Mouse (Mus musculus) adrenal gland, postnatal 25 days (tissue): ENCODE measurements at regions not wholly inside any gene's neighbourhood (a gene's known extent, or its start where the extent isn't known, plus 50 kb on each side); places are given as distances from the start of the nearest gene placed in this dataset.

Experiments used
- DNase-seq: peaks from one replicate; pipeline ENCODE4 v3.0.0; 2021; ENCODE audit warnings: mixed read lengths

DNA sequence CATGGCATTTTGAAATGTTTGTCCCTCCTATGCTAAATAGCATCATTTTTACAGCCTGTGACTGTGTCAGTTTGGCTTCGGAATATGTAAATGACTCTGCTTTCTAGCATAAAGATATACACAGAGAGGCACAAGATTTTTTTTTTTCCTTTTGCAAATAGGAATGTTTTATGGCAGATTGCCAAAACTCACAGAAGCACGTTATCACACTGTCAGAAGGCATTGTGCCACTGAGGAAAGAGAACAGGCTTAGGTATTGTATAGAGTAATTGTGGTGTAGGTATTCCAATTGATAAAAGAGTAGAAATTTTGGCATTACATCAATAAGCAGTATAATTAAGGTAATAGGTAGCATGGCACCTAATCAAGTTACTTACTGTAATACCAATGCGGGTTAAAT is 988.5 kb upstream of the Tenm2 start:
- no peak for DNase-seq

DNA sequence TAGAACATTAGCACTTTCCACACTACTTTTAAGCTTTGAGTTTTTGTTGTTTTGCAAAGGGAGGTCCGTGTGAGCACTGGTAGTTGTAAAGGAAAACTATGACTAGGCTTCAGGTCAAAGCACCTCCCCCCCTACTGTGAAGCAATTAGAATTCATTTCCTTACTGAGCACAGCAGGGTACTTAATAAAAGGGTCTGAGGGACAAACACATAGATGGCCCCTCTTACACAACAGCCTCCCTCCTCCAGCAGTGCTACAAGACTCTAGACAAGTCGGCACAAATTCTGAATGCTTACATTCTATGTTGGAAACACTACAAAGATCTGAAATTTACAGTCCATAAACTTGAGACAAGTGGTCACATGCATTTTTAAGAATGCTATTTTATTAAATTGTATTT is 967.6 kb upstream of the Tenm2 start:
- no peak for DNase-seq

DNA sequence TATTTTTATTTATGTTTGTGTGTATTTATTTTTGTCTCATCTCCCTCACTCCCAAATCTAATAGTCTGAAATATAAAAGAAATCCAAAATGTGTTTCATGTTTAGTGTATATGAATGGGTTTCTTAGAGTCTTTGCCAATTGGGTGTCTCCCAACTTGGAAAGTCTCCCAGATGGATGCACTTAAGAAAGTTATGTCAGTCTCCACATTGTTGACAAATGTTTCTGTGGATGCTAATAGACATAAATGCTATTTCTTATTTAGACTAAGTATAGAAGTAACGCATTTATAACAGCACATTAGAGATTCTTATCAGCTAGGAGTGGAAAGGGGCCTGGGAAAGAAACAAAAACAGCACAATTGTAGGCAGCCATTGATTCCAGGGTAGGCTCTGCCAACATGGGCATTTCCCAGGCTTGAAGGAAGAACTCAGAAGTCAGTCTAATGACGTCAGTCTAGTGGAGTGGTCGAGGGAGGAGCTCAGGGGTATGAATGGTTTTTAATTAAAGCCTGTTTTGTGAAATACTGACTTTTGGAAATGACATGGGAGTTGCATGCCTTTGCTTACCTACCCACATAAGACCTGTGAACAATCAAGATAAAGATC is 965.5 kb upstream of the Tenm2 start:
- DNase-seq = no peak

DNA sequence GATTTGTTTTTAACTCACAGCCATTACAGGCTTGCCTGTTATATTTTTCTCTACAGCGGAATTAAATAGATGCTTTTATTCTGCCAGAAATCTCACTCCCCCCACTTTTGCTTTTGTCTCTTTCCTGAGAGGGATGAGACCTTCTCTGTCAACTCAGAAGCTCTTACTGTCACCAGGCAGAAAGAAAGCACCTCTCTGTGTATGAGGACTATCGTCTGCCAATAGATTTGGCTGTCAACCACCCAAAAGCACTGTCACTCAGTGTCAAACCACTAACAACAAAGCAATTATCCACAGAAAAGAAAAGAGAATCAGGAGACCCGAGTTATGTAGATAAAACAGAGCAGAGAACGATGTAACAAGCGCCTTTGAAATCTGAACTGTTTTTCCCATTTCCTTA is 958.0 kb upstream of the Tenm2 start:
- DNase-seq = no peak

DNA sequence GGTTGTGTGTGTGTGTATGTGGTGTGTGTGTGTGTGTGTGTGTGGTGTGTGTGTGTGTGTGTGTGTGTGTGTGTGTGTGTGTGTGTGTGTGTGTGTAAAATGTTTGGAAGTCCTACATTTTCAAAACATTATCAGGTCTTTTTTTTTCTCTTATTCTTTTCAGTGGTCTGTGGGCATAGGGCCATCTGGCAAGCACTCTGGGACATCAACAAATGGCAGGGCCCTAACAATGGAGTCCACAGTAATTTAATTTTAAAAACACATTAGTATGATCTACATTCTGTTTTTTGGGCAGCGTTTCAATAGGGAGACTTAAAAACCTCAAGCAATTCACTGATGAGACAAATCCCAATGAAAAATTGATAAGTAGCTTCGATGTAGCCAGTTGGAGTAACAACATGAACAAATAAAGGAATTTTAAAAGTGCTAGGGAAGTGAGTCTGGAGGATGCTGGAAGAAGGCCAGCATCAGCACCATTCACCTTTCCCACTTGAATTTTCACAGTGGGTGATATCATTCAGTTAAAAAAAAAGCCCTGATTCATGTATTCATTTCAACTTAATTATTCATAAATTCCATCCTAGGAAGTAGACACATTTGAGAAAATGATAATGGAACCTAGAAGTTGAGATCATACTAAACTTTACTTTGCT is 956.3 kb upstream of the Tenm2 start:
- DNase-seq = no peak

DNA sequence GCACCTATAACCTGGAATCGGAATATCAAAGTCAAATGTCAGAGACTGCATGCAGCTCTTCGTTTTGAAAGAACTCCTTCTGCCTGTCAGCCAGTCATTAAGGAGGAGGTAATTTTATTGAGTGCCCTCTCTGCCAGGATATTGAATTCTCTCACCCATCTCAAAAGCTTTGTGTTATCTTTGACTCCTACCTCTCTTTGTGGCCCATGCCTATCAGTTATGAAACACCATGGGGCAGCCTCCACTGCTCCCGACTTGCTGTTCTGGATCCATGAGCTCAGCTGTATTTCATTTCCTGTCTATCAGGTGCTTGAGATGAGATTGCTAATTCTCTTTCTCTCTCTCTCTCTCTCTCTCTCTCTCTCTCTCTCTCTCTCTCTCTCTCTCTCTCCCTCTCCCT is 955.7 kb upstream of the Tenm2 start:
- no peak for DNase-seq

DNA sequence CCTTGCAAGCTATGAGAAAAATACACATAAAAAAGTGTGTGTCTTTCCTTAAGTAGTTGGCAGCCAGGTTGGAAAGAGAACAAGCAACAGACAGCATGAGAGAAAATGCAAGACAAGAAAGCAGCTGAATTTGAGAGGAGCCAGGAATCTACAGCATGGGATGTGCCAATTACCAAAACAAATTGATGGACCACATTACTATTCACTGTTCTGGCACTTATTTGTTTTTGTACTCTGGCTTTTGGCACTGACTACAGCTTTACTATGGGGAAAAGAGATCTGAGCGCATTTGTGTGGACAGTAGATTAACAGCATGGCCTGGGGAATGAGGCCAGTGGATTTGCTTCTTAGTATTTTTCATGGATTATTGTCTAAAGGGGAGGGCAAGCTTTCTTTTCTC is 935.0 kb upstream of the Tenm2 start:
- no peak for DNase-seq

DNA sequence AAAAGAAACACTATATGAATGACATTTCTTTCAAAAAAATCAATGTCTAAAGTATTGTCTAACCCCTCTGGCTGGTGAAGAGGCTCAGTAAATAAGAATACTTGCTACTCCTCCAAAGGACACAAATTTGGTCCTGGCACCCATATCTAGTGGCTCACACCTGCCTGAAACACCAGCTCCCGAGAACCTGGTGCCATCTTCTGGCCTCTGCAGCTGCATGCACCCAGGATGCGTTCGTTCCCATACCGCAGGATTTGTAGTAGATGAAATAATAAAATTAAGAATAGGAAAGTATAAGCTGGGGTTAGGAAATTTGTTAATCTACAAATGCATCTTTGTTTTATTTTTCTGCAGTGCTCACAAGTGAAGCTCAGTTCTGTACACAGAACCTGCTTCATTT is 922.5 kb upstream of the Tenm2 start:
- DNase-seq = no peak

DNA sequence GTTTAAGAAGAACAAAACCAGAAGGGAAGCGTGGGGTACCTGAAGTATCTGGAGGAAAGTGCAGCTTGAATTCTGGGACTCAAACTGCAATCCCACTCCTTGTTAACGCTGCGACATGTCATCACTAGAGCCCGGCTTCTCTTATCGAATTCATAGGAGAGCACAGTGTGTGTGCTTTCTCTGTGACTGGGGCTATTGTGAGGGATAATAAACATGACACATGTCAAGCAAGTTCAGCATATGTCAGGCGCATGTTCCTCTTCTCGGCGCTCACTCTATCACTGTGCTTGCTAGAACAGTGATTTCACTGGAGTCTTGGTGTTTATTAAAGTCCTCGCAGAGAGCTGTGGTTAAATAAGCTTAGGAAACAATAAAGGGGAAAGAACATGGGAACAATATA is 921.2 kb upstream of the Tenm2 start:
- DNase-seq = no peak

DNA sequence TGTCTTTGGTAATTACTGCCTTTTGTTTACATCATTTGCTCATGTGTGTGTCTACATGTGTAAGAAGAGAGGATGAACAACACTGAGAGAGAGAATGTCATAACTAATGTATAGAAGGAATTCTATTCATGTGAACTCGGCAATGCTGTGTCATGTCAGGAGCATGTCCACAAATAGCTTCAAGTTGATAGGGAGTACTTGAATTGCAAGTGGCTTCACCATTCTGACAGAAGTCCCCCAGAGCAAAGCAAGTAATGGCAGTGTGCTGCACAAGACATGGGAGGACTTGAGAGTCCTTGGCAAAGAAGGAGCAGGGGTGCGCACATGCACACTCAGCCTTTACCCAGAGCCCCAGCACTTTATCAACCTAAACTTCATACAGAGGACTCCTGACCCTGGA is 919.9 kb upstream of the Tenm2 start:
- no peak for DNase-seq

DNA sequence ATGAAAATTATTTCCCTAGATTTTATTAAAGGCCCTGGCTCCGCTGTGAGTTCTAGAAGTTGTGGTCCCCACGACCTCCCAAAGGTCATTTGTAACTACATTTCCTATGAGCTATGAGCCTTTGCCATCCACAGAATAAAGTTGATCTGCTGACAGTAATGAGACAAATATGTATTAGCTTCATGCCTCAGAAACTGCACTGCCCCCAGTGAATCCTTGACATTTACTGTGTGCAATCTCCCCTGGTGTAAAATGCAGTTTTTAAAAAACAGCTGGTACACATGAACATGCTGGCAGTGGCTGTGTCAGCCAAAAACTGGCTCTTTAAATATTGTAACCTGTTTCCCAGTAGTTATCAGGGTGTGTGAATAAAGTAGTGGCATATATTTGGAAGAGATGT is 907.7 kb upstream of the Tenm2 start:
- DNase-seq = peak; percentile 1

DNA sequence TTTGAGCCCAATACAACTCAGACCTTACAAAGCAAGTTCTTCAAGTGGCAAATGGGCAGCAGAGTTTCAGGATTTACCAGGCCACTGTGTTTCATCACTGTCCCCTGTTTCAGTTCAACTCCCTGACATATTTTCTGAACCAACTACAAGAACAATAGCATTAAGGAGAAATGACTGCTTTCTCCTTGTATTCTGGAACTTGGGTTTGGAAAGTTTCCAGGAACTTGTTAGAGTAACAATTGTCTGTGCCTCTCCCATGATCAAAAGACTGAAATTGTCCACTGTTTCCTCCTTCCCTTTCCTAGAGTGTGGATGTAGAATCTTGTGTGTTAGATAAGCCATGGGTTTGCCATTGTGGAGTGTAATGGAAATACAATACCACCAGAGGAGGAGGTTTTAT is 893.1 kb upstream of the Tenm2 start:
- no peak for DNase-seq

DNA sequence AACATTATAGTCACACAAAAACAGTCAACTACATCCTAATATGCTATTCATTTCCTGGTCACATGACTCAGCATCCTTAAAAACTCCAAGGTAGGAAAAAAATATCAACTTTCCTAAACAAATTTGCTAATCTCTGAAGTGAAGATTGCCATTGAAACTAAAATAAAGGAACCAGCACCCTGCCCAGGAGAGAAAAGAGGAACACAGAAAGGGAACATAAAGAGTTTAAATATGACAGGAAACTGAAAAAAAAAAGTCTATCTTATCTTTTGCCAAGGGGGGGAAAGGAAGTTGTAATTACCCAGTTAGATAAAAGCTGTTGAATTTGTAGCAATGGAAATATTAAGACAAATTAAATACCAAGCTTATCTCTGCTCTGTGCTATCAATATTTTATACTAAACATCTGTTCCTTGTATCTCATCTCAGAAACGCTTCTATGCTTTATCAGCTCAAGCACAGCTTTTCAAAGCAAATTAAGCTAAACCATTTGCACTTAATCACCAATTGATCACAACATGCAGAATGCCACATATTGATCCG is 888.1 kb upstream of the Tenm2 start:
- DNase-seq = no peak

DNA sequence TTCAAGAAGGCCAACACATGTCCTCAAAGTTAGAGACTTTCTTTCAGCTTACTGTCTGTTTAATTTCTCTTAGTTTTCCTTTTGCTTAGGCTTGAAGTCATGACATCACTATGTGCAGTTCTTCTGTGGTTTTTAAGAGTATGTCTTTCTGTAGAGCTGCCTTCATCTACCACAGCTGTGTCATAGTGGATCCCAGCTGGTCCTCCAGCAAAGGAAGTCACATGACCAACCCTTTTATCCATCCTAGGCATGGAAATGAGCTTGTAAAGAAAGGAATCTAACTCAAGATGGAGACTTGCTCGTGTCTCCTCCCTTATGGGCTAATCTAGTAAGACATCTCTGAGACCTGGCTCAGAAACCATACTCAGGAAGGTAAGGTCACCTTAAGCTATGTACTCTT is 886.7 kb upstream of the Tenm2 start:
- DNase-seq = no peak

DNA sequence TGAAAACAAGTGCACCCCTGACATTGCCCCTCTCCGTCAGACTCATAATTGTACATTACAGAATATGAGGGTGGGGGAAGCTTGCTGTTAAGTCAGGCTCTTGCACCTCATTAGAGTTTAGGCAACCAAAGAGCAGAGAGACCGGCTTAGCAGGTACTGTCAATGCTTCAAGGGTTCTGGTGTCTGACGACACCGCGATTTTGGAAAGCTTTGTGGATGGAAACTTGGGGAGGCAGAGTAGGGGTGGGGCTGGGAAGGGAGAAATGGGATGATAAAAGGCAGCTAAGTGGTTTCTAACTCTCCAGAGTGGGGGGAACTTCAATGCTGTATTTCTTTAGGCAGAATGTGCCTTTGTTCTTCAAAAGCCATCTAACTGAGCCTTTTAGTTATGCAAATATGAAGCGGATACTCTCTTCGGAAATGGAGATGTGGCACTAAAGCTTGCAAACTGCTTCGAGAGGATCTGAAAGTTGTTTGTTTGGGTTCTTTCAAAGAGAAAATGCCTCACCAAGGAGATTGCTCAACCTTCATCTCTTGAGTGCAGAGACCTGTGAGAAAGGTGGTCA is 885.4 kb upstream of the Tenm2 start:
- DNase-seq = no peak

DNA sequence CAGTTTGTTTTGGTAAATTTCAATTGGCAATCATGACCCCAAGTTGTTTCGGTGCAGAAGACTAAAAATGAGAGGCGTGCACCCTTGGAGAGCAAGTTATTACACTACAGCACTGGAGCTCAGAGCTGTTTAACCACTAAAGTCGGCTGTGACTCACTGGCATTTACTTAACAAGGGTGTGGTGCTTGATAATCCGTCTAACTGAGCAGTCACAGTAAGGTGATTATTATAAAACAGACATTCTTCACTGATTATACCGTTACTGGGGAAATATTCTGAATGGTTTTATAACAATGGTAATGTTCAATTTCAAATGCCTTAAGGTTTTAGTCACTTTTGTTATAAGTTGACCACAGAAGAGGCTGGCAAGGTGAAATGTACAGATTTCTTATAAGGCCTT is 882.0 kb upstream of the Tenm2 start:
- DNase-seq = no peak

DNA sequence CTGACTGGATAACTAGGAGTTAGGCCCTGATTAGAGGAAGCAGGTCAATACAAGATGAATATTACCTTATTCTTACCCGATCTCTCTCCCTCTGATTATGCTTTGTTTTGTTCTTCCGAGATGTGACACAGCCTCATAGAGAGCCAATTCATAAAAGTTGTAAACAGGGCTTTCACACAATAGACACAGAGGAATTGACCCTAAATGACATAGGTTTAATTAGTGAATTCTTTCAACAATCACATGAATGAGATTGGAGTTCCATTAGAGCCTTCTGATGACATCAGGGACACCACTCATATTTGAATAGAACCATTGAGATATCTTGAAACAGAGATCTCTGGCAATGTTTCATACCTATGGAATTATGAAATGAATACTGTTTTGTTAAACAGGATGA is 856.4 kb upstream of the Tenm2 start:
- no peak for DNase-seq

DNA sequence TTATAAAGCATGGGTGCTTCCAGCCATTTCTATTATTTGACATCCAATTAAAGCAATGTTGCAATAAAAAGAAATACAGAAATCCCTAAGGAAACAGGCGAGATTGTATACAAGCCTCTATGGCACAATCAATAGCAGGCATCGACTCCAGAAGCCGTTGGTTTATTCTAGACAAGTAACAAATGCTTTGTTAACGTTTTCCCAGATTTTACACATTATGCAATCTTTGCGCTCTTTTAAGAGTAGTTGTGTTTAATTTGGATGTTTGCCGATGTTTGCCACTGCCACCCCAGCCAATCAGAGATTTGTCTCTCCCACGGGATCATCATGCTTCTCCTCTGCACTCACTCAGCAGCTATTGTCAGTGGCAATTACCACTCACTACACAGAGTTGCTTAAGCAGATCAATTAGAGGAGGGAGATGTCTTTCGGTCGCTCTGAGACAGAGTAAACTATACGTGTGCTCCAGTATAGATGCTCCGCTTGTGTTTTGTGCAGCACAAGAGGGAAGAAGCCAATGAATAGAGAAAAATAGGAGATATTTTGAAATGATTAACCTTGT is 839.5 kb upstream of the Tenm2 start:
- no peak for DNase-seq

DNA sequence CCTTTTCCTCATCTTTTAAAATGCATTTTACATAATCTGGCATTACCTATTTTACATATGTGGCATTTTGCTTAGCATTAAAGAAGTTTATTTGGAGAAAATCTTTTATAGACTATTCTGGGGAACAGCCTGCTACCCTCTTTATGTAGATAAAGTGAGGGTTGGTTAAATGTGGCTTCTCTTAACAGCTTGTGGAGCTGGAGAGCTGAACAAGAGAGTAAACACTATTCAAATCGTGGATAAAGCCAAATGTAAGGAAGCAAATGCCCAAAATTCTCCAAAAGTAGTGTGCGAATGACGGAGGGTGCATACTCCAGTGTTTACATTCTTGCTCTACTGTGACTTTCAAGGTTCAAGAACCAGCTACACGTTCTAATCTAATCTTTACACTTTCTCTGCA is 833.9 kb upstream of the Tenm2 start:
- DNase-seq = no peak

DNA sequence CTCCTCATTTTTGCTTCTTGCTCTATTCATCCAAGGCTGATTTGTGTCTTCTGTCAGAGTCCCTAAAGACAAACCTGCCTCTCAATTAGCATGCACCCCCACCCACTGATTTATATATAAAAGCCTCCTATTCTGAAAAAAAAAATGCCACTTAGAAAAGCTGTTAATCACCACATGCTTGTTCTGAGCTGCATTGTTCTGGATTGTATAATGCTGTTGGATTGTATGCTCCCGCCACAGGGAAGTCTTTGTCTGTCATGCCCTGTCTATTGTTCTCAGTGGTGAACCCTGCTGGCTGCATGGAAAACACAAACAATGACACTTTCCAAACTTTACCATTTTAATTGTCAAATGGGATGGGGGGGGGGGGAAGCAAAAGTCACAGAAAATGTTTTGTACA is 831.9 kb upstream of the Tenm2 start:
- no peak for DNase-seq

DNA sequence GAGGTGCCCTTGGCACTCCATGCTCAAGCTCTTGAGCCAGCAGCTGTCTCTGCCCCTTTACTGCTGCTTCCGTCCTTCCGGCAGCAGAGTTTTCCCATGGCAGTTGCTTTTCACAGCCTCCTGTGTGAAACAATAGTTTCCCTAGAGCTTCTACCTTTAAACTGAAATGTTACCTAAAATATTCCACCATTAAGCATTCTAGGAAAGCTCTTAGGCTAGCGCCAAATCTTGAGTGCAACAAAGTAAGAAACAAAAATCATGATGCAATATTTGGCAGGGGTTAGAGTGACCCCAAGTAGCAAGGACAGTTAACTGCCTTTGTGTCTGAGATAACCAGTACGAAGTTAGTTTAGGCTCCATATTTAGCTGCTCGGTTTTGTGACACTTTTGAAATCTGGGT is 830.3 kb upstream of the Tenm2 start:
- no peak for DNase-seq

DNA sequence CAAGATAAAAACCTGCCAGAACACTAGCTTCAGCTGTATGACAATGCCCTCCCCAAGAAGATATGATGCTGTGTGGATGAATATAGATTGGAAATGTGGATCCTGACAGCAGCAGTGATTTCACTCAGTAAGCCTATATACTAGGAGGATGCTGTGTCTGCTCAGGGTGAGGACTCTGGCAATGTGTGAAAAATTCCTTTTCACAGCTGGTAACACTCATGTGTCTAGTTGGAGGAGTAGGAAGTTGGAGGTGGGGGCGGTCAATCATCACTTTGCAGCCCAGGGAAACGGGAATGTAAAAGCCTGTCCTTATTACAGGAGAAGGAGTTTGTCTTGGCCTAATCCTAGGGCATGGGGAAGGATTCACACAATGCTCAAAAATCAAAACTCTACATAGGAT is 824.3 kb upstream of the Tenm2 start:
- no peak for DNase-seq

DNA sequence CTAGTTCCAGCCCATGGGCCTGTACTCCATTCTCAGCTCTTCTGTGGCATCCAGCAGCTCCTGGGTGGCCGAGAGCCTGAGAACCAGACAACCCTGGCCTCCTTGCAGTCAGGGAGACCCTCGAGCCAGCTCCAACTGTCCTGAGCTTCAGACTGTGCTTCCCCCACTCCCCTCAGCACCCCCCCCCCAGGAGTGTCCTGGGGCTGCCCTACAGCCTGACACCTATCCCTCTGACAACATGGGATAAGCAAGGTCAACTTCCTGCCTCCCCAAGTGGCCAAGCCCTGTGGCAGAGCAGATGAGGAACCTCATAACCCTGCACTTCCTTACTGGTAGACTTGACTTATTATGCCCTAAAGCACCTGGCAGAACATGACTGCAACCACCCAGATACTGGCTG is 823.1 kb upstream of the Tenm2 start:
- no peak for DNase-seq

DNA sequence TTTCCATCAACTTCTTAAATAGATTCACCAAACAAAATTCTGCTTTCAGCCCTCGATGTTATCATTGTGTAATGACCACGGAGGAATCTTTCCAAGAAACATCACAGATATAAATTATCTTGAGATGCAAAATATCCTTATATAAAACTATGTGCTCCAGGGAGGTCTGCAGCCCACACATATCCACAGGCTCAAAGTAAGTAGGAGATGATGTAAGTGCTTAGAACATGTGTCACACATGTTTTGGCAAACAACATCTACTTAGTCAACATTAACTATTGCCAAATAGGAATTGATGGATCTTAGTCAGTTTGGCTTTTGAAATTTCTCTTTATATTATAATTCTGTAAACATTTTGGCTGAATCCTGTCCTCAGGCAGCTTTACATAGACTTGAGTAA is 800.8 kb upstream of the Tenm2 start:
- no peak for DNase-seq
